Mouse (Mus musculus) cerebellum, adult 9-11 months (tissue): ENCODE results near the gene Rwdd2b.
A peak's percentile ranks its signal among the peaks of the same experiment; 100 is the strongest.

Experiments
- DNase-seq: peaks from one replicate; pipeline ENCODE4 v3.0.0; 2022

Gene Rwdd2b

GRCm38 (mm10) chr16:87440184-87440686 lies at the start of gene Rwdd2b:
TSS of gene Rwdd2b (minus strand) at chr16:87440573.
- peak; percentile 93 for DNase-seq

GRCm38 (mm10) chr16:87488605-87489004 lies 48.2 kb upstream of the Rwdd2b start:
- no peak for DNase-seq

GRCm38 (mm10) chr16:87486739-87487138 lies 46.4 kb upstream of the Rwdd2b start:
- DNase-seq, result no peak

GRCm38 (mm10) chr16:87484367-87484766 lies 44.0 kb upstream of the Rwdd2b start:
- no peak for DNase-seq

GRCm38 (mm10) chr16:87470579-87470978 lies 30.2 kb upstream of the Rwdd2b start:
- no peak for DNase-seq

- DNase-seq, result no peak
Observed at GRCm38 (mm10) chr16:87458752-87459151, 18.4 kb upstream of the Rwdd2b start.

- no peak for DNase-seq
Observed at GRCm38 (mm10) chr16:87455180-87455611, 14.8 kb upstream of the Rwdd2b start.

- DNase-seq, result peak; percentile 92
Observed at GRCm38 (mm10) chr16:87454419-87455179, 14.2 kb upstream of the Rwdd2b start, which contains the start of gene Usp16. TSS of gene Usp16 (plus strand) at chr16:87454703.

GRCm38 (mm10) chr16:87453226-87453625 lies 12.9 kb upstream of the Rwdd2b start:
- DNase-seq, result peak; percentile 16

GRCm38 (mm10) chr16:87445528-87445927 lies 5.2 kb upstream of the Rwdd2b start:
- DNase-seq, result no peak

GRCm38 (mm10) chr16:87445110-87445509 lies 4.7 kb upstream of the Rwdd2b start:
- no peak for DNase-seq

GRCm38 (mm10) chr16:87444071-87444470 lies 3.7 kb upstream of the Rwdd2b start:
- DNase-seq, result no peak

- no peak for DNase-seq
Observed at GRCm38 (mm10) chr16:87443245-87443644, 2.9 kb upstream of the Rwdd2b start.

- DNase-seq, result no peak
Observed at GRCm38 (mm10) chr16:87442291-87442690, 1.9 kb upstream of the Rwdd2b start.

- DNase-seq, result peak; percentile 42
Observed at GRCm38 (mm10) chr16:87441089-87441488, 716 bp upstream of the Rwdd2b start.

- peak; percentile 23 for DNase-seq
Observed at GRCm38 (mm10) chr16:87438697-87439096, 1.7 kb downstream of the Rwdd2b start.

- DNase-seq, result no peak
Observed at GRCm38 (mm10) chr16:87437096-87437495, 3.3 kb downstream of the Rwdd2b start.

GRCm38 (mm10) chr16:87435411-87436205 lies 4.8 kb downstream of the Rwdd2b start:
- peak; percentile 19 for DNase-seq

- no peak for DNase-seq
Observed at GRCm38 (mm10) chr16:87434946-87435345, 5.4 kb downstream of the Rwdd2b start.

GRCm38 (mm10) chr16:87434266-87434665 lies 6.1 kb downstream of the Rwdd2b start:
- DNase-seq, result no peak

GRCm38 (mm10) chr16:87432033-87432814 lies 8.1 kb downstream of the Rwdd2b start, which contains the start of gene Ltn1:
TSS of gene Ltn1 (minus strand) at chr16:87432612.
- DNase-seq, result peak; percentile 99

GRCm38 (mm10) chr16:87427516-87427915 lies 12.9 kb downstream of the Rwdd2b start:
- no peak for DNase-seq

GRCm38 (mm10) chr16:87420662-87421061 lies 19.7 kb downstream of the Rwdd2b start:
- no peak for DNase-seq
